ENCODE assay signal across 16 mouse cellular contexts in genomic region chr16:92551266-92552105, GRCm38 (mm10).
A peak's percentile ranks its signal among the peaks of the same experiment; 100 is the strongest.
DNase-seq lines count a peak whose midpoint lies in the region.
"Had no signal": no experiment of that assay in that cellular context is flagged by ENCODE, and none has a peak within 500 bp of the region (broad histone marks: within the 10 kb centered on the region; RNA-seq: fewer than 3 reads in every experiment).

No protein-coding gene starts in this region.

- DNase-seq in cerebellum, postnatal 10 days: peak; percentile 20 to 39
- no peak for DNase-seq in cerebellum, postnatal 25 days
- DNase-seq in lung, postnatal 10 days: peak; percentile 14
- DNase-seq in lung, postnatal 36 days: no peak
- peak; percentile 57 for DNase-seq in fibroblast of lung, adult 2 months (ENCODE audit: low read depth)
- peak; percentile 26 to 43 for DNase-seq in kidney, postnatal 4 days
- DNase-seq in liver: no peak
- DNase-seq in natural killer cell, adult 2 months (ENCODE audit: low spot score in 2 of 2): no peak
- DNase-seq: adrenal gland, adult 2 months; cerebellum, adult 2 months; gastrocnemius, adult 2 months; heart, postnatal 10 days; layer of hippocampus, adult 9-11 months; lung, adult 2 months; lung, postnatal 4 days; thymus, postnatal 25 days had no signal

Comparison
In these comparisons a context has a peak if more than half of its experiments do, and no peak if none do; other contexts are left out.
1. DNase-seq: peak in cerebellum, postnatal 10 days (2 of 2), lung, postnatal 10 days (single experiment), fibroblast of lung, adult 2 months (single experiment) and kidney, postnatal 4 days (2 of 2); none in cerebellum, postnatal 25 days (0 of 2), lung, postnatal 36 days (single experiment), liver (single experiment) and natural killer cell, adult 2 months (0 of 2).